Mouse (Mus musculus): ENCODE results near the gene Map3k21.

Map3k21 gene

GRCm38 (mm10) chr8:125910365-125911228 is at the start of gene Map3k21:
Gene Map3k21 (plus strand): TSS chr8:125910450.
- DNase-seq: no peak

DNA sequence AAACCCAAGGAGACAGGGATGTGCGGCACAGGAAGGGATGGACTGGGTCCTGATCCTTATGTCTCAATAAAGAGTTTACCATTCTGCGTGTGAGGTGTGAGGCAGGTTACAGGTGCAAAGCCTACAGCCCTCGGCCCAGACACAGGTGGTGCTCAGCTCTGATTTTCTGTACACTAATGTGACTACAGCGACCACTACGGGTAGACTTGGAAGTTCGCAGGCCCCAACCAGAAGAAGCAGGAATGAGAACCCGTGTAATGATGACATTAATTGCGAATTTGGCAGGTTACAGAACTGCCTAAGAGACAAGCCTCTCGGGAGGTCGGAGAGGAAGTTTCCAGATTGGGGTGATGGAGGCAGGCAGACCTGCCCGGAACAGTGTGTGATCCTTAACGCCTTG is 44.1 kb upstream of the Map3k21 start:
- no peak for DNase-seq

DNA sequence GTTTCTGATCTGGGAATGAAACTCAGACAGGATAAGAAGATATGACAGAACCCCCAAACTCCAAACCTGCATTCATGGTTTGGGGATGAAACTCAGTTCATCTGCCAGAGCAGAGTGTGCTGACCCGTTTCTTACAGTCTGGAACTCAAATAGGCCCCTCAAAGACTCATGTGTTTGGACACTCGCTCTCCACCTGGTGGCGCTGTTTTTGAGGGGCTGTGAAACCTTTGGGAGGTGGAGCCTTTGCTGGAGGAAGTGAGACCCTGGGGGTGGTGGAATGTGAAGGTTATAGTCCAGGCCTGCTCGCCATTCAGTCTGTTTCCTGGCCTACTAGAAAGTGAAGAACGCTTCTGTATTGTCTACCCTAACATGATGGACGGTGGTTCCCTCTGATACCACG is 41.7 kb upstream of the Map3k21 start:
- no peak for DNase-seq

DNA sequence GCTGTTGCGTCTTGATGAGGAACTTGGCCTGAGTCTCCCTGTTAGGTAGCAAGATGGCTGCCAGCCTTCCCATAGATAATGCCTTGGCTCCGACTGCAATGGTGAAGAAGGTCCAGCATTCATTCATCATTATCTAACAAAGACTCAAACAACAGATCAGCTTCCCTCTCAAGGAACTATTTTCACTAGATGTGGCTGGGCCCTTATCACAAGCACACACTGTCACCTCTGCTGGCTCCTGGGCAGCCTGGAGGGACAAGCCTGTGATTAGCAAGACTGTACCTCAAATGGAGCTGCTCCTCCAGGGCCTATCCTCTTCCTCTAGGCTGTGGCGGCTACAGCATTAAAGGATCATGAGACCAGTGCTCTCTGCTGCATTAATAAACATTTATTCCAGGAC is 40.5 kb upstream of the Map3k21 start:
- no peak for DNase-seq

GRCm38 (mm10) chr8:125870179-125870702 is 40.0 kb upstream of the Map3k21 start:
- DNase-seq: no peak

- peak in 1 of 2 experiments; percentile 13 for DNase-seq
These were observed 39.4 kb upstream of the Map3k21 start for GRCm38 (mm10) chr8:125870821-125871321.

- DNase-seq: no peak
These were observed 37.6 kb upstream of the Map3k21 start for GRCm38 (mm10) chr8:125872501-125873249.

DNA sequence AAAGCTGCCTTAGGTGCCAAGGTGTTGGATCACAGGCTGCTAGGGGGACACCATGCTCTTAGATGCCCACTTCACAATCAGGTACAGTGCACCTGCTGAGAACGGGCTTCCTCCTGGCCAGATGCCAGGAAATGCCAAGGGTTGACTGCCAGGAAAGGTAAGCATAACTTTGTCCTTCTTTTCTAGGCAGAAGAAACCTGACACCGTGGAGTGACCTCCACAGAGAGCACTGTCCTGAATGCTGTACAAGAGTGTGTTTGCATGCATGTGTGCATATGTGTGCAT is 37.1 kb upstream of the Map3k21 start:
- DNase-seq: no peak

GRCm38 (mm10) chr8:125880447-125880846 is 29.8 kb upstream of the Map3k21 start:
- DNase-seq: no peak

DNA sequence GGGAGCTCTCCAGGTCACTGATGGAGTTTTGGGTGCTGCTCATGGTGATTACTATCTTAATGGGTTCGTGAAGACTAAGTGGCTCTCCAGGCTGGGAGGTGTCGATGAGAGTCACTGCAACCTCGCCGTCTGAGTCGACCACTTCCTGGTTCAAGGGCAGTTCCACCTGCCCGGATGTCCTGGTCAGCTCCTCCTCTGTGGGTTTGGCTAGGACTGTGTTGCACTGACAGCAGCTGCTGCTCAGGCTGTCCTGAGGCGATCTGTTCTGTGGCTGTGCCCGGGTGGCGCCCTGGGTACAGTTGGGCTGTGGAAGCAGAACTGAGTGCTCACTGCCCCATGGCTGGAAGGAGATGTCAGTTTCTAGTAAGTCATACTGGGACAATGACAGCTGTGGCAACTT is 22.7 kb upstream of the Map3k21 start:
- DNase-seq: no peak

DNA sequence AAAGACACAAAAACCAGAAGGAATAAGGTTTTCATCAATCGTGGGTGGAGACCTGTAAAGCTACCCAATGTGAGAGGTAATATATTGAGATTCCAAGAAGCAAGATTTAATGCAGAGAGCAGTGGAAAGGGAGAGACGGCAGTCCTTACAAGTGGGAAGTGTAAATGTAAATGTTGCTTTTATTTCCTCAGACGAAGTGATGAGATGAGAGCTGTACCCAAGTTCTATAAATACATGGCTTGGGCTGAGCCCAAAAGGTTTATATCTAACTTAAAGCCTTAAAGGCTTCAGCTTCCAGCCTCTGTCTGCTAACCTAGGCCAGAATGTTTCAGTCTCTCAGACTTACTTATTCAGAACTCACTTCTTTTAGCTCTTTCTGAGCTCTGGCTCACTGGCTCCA is 20.3 kb upstream of the Map3k21 start:
- no peak for DNase-seq

DNA sequence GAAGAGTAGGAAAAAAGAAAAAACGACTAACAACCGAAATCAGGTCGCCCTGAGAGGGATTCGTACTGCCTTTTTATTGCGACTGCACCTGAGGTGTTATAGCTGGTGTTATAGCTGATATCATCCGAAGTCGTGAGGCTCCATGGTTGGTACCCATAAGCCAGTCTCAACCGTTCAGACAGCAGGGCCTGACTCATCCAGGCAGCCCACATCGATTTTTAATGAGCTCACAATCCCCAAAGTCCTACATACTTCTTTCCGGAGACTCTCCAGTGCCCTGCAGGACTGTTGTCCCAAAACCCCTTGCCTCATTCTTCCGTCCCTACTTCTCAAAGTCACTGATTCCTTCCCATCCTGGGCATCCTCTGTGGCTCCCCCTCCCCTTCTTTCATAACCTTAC is 12.9 kb upstream of the Map3k21 start:
- no peak for DNase-seq

DNA sequence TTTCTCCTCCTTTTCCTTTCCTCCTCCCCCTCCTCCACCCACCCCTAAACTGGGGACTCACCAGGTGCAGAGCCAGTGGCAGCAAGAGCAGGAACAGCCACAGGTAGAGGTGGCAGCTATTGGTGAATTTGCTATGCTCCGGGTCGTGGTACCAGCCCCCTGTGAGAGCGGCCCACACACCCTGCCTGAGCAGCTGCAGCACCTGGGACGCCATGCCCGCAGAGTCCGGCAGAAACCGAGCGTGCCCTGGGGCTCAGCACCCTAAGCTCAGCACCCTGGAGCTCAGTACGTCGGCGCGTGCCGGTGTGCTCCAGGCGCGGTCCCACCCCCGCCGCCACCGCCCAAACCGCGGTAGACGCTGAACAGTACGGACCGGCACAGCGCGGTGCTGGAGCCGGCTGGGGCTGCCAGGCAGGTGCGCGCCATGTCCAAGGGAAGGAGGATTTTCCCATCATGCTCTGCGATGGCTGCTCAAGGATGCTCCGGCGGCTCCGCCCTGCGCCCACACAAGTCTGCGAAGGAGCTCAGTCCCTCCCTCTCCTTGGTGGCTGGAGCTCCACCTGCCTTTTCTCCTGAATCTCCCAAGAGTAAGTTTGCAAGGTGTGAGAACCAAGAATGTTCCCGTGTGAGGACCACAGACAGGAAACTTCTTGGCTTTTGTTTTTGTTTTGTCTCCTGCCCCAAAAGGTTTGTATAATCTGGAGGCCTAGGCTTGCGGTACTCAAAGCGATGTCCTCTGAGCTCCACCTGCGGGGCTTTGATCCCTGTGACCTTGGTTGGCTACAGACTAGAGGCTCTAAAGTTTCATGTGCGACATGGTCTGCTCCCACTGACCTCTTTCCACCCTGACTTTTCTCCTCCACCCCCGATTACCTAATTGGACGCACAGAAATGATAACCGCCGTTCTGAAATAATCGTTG is 12.1 kb upstream of the Map3k21 start, which contains the start of gene Pcnx2:
TSS of gene Pcnx2 (minus strand) at position 450 of the 921 bp plus-strand sequence.
- DNase-seq: no peak

GRCm38 (mm10) chr8:125898899-125899298 is 11.4 kb upstream of the Map3k21 start:
- DNase-seq: no peak

DNA sequence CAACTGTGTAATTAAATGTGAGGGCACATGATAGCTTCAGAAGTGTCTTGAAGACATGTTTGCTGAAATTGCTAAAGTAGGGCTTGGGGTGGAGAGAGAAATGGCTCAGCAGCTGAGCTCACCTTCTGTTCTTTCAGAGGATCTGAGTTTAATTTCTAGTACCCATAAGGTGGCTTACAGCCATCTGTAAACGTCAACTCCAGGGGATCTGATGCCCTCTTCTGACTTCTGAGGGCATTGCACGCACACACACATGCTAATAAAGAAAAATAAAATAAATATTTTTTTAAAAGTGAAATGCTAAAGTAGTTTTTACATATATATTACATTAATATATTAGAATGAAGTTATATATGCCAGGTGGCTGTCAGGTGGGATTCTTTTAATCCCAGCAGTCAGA is 9.1 kb upstream of the Map3k21 start:
- DNase-seq: no peak

DNA sequence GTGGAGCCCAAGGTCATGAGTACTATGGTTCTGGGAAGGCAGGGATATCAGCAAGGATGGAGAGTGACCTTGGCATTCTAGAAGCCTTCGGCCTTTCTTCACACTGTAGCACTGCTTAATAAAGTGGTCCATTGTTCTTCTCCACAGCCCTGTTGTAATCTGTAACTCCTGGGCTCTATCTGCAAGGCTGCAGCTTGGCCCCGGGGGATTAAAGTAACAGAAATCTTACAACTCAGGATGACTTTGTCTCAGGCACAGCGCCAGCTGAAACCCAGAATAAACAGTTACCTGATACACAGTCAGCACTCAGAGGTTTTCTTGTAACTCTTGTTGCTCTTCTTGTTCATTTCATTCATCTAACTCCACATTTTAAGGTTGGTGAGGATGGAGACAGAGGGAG is 7.7 kb upstream of the Map3k21 start:
- no peak for DNase-seq

DNA sequence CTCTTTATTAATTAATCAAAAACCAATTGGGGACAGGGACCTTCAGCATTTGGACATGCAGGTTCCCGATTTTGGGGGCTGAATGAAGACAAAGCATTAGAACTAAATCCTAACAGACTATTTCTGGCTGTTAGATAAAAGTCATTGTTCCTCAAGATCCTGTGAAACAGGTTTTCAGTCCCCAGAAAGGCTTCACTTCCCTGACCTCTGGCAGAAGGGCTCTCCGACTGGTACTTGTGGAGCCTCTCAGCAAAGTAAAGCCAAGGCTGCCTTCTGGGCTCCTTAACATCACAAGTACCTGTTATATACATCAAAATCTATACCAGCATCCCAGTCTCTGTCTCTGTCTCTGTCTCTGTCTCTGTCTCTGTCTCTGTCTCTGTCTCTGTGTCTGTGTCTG is 4.9 kb upstream of the Map3k21 start:
- DNase-seq: no peak

DNA sequence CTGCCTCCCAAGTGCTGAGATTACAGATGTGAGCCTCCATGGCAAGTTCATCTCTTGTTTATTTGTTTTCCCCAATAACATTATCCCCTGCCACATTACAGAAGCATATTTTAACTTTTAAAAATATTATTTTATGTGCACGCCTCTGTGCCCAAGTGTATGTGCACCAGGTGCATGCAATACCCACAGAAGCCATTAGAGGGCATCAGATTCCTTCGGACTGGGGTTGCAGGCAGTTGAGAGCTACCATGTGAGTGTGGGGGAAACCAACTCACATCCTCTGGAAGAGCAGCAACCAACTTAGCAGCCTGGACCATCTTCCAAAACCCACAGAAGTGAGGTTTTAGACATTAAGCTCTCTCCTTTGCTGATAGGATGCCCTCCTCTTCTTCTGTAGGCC is 2.9 kb upstream of the Map3k21 start:
- no peak for DNase-seq

DNA sequence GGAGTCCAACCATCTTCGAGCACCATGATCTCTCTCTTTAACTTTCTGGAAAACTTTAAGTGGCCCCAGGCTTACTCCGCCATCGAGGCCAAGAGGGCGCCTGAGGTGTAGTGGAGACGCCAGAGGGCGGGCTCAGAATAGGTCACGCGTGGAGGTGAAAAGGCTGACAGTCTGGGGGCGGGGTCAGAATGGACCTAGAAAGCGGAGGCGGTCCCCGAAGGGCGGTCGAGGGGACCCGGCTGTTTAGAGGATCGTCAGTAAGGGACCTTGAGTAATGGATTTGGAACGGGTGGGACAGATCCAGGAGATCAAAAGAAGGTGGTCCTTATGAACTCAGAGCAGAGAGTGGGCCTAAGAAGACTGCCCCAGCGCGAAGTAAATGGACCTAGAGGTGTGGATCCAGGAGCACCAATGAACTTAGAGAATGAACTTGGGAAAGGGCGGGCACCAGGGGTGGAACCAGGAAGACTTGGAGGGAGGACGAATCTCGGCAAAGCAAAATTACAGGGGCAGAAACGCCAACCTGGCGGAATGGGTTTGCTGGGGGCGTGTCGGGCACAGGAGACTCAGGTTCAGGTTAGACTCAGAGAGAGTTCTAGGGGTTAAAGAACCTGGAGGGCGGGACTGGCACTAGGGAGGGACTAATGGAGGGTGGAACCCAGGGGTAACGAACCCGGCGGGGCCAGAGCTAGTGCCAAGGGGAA is 437 bp upstream of the Map3k21 start:
- no peak for DNase-seq

GRCm38 (mm10) chr8:125911229-125911580 is 955 bp downstream of the Map3k21 start:
- DNase-seq: no peak

GRCm38 (mm10) chr8:125913206-125913605 is 3.0 kb downstream of the Map3k21 start:
- DNase-seq: no peak

- DNase-seq: no peak
These were observed 4.1 kb downstream of the Map3k21 start for GRCm38 (mm10) chr8:125914386-125914785.

All from thymus, adult 18-20 months (tissue).